Mouse (Mus musculus) midbrain, embryonic 11.5 days (tissue): ENCODE results near the gene Kmt5b. TPM values are rescaled to one million over a fixed set of nuclear protein-coding genes. Genes with fewer than 3 reads are reported as not detected.

Experiments used
- ATAC-seq: fragments of 200-750 bp; cut with Nextera tagmentation; 2 replicates; pipeline ENCODE4 v1.8.0; 2017; ENCODE audit warnings: moderate TSS enrichment, moderate library complexity; ENCODE audit not compliant: low FRiP score
- DNase-seq: peaks from one replicate; pipeline ENCODE4 v3.0.0; 2015; ENCODE audit warnings: low spot score; ENCODE audit errors: missing footprints
- H3K27ac ChIP-seq: fragments of 300-500 bp; sonication (generic); 2 replicates; pipeline ENCODE4 v1.5.1; 2014; ENCODE audit warnings: low read depth, low read length
- H3K27me3 ChIP-seq: fragments of 300-500 bp; sonication (generic); 2 replicates; pipeline ENCODE4 v1.6.1; 2014; ENCODE audit warnings: mild to moderate bottlenecking, low read length, moderate library complexity, mixed read lengths; ENCODE audit not compliant: control insufficient read depth, insufficient read depth
- H3K36me3 ChIP-seq: fragments of 300-500 bp; sonication (generic); 2 replicates; pipeline ENCODE4 v1.6.1; 2014; ENCODE audit warnings: mild to moderate bottlenecking, low read length, moderate library complexity, mixed read lengths; ENCODE audit not compliant: control insufficient read depth, insufficient read depth
- H3K4me1 ChIP-seq: fragments of 300-500 bp; sonication (generic); 2 replicates; pipeline ENCODE4 v1.6.1; 2014; ENCODE audit warnings: low read length; ENCODE audit not compliant: control insufficient read depth, insufficient read depth
- H3K4me2 ChIP-seq: fragments of 300-500 bp; sonication (generic); 2 replicates; pipeline ENCODE4 v1.6.1; 2014; ENCODE audit warnings: mild to moderate bottlenecking, moderate library complexity
- H3K4me3 ChIP-seq: fragments of 300-500 bp; sonication (generic); 2 replicates; pipeline ENCODE4 v1.5.1; 2014; ENCODE audit warnings: low read depth, low read length
- H3K9ac ChIP-seq: fragments of 300-500 bp; sonication (generic); 2 replicates; pipeline ENCODE4 v1.6.1; 2014; ENCODE audit warnings: low read length
- H3K9me3 ChIP-seq: fragments of 300-500 bp; sonication (generic); 2 replicates; pipeline ENCODE4 v1.6.1; 2016; ENCODE audit warnings: low read length; ENCODE audit not compliant: control insufficient read depth
- WGBS: fragments of 180-500 bp; shearing (Covaris S2); extraction: QIAGEN DNeasy Blood & Tissue Kit; methylation state at CpG from one replicate; pipeline ENCODE4 v1.1.7; 2014; 5-methylcytosine and 5-hydroxymethylcytosine counted together
- polyA plus RNA-seq: library from polyadenylated mRNA; unstranded; fragments of >200 nt; fragmentation: Nextera tagmentation; extraction: Ambion mirVana; gene quantifications from 2 replicates; pipeline ENCODE4 v1.2.1, GENCODE M21; 2014

The Kmt5b gene
- 40.3 and 45.1 TPM in 2 replicates for polyA plus RNA-seq

DNA sequence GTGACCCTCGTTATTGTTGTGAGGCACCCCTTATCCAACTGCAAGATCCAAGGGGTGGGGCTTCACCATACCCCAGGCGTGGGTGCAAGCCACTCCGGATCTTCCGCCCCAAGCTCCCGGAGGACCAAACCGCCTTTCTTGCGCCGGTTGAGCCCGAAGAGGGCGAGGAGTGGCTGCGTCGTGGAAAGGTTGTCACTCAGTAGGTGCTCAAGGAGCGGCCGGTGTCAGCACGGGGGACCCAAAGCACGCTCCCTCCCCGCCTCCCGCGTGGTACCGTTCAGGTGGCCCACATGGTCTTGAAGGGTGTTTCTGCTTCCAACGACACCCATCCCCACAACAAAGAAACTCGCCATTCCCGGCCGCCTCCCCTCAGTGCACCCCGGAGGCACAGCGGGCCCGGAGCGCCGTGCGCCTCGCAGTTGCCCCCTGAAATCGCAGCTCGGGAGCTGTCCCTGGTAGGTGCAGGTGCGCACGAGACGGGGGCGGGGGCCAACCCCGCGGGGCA is at the start of gene Kmt5b:
Gene Kmt5b (plus strand): TSS at position 146 of the 505 bp plus-strand sequence.
- DNase-seq, result no peak
- Histone ChIP-seq H3K36me3 (no peaks in the 10 kb centered on the region; the same call in 1 of the 2 replicates), H3K4me3 (peak within 1 kb of the TSS; percentile 99), H3K27ac (peak within 1 kb of the TSS; percentile 100), H3K9ac (peak within 1 kb of the TSS; percentile 100), H3K27me3 (no peaks in the 10 kb centered on the region), H3K9me3 (no peaks in the 10 kb centered on the region), H3K4me1 (peaks cover 13% of the 10 kb centered on the region), H3K4me2 (peak within 1 kb of the TSS; percentile 95)
- WGBS, result under 1% methylated on average over 39 of the region's 39 CpGs
- peak; percentile 69 for ATAC-seq

DNA sequence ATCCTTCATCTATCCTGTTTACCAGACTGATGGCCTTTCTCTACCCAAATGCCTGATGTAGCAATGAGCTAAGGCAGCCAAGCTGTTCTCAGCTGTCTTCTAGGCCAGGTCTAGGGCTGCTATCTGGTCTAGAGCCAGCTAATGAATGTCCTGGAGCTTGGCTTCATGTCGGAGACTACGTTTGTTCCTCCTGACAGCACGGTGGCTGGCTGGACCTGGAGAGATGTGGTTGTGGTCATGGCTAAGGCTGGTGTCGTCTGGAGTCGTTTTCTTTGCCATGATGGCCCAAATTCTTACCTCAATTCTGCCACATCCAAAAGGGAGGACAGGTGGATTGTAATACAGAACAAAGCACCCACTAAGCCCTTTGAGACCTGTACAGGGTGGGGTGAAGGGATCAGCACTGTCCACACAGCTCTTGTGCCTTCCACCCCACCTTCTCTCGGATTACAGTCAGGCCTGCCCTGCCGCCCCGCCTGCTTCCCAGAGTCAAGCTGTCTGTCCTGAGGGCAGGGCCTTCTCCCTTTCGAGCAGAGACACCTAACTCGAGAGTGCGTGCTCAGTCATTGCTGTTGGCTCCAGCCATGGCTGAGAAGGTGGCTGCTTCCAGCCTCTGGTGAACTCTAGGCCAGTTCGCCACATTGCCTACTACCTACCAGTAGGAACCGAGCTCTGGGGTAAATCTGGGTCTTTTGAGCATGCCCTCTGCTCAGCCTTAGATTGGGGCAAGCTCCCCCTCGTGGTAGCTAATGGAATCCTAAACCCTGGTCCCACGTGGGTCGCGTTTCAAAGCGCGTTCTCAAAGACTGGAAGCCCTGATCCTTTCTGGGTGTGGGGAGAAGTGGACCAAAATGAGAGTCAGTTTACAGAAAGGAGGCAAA is 48.5 kb upstream of the Kmt5b start:
- Histone ChIP-seq H3K4me1 (peaks cover 10% of the 10 kb centered on the region; the same call in 1 of the 2 replicates), H3K36me3 (peaks cover 20% of the 10 kb centered on the region)
- ATAC-seq, result peak; percentile 77

DNA sequence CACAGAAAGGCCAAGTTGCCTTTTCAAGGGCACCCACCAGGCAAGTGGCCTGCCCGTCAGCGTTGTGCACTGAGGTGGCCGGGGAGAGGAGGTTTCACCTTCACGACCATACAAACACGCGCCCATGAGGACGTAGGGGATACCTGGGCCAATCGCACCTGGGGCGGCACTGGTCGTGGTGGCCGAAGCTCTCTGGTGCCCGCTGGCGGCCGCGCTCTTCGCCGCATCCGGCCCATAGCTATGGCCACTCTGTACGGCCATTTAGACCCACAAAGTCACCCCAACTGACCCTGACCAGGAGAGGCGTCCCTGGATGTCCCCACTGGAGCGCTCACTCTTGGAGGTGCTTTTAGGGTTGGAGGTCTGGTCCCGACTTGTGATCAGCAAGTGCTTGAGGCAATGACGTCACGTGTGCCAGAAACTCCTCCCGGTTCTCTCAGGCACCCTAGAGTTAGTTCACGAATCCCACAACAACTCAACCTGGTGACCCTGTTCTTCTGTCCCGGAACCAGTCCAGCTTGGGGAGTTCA is 47.8 kb upstream of the Kmt5b start:
- H3K4me1 ChIP-seq, result peaks cover 10% of the 10 kb centered on the region; the same call in 1 of the 2 replicates
- no peaks in the 10 kb centered on the region for H3K9me3 ChIP-seq
- ATAC-seq (peak; percentile 72), DNase-seq (peak; percentile 94)
- H3K27ac ChIP-seq, result no peak overlapping the region
- H3K9ac ChIP-seq, result peak overlapping the region; percentile 31; the same call in 1 of the 2 replicates
- peak overlapping the region; percentile 32 for H3K4me3 ChIP-seq
- 4% methylated on average over 27 of the region's 27 CpGs for WGBS
- peaks cover 20% of the 10 kb centered on the region for H3K36me3 ChIP-seq
- H3K4me2 ChIP-seq, result peak overlapping the region; percentile 62
- no peaks in the 10 kb centered on the region for H3K27me3 ChIP-seq

More for the DNA sequence above, 48.5 kb upstream of the Kmt5b start:
- no peaks in the 10 kb centered on the region for H3K27me3 ChIP-seq
- peak overlapping the region; percentile 62 for H3K4me2 ChIP-seq
- H3K27ac ChIP-seq, result no peak overlapping the region
- peak overlapping the region; percentile 32 for H3K4me3 ChIP-seq
- peak; percentile 92 for DNase-seq
- no peaks in the 10 kb centered on the region for H3K9me3 ChIP-seq
- 39% methylated on average over 19 of the region's 19 CpGs for WGBS
- H3K9ac ChIP-seq, result peak overlapping the region; percentile 31; the same call in 1 of the 2 replicates

DNA sequence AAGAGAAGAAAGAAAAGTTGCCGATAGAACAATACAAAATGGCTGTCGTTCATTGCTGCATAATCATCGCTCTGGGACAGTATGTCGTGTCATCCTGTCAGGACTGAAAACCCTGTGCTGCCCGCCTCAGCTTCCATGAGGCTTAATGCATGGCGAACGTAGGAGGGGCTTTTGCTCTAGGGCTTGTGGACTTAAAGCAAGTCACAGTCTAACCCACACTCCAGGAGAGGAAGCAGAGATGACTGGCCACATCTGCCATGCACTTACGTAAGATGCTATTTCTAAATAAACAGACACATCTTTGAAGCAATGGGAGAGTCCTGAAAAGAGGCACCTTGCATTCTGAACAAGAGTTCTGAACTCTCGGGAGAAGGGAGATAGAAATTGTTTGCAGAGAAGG is 44.1 kb upstream of the Kmt5b start:
- no peaks in the 10 kb centered on the region for H3K27me3 ChIP-seq
- no peak overlapping the region for H3K27ac ChIP-seq
- peaks cover 10% of the 10 kb centered on the region; the same call in 1 of the 2 replicates for H3K4me1 ChIP-seq
- no peak overlapping the region for H3K9ac ChIP-seq
- WGBS, result 96% methylated on average over 9 of the region's 9 CpGs
- no peak overlapping the region for H3K4me3 ChIP-seq
- H3K36me3 ChIP-seq, result no peaks in the 10 kb centered on the region
- ATAC-seq, result no peak
- DNase-seq, result peak; percentile 28
- no peaks in the 10 kb centered on the region for H3K9me3 ChIP-seq
- no peak overlapping the region for H3K4me2 ChIP-seq

DNA sequence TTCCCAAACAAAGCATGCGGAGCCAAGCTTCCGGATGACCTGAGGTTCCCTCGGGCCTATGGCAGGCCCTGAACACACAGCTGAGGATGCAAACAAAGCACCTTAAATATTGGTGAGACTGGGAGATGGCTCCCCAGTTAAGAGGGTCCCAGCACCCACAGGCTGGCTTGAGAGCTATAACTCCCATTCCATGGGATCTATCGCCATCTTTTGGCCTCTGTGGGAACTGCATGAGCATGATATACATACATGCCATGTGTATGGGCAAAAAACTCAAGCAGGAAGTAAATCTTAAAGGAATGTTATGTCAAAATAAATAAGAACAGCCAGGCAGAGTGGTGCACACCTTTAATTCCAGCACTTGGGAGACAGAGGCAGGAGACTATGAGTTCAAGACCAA is 43.3 kb upstream of the Kmt5b start:
- peak; percentile 89 for DNase-seq
- no peak for ATAC-seq

DNA sequence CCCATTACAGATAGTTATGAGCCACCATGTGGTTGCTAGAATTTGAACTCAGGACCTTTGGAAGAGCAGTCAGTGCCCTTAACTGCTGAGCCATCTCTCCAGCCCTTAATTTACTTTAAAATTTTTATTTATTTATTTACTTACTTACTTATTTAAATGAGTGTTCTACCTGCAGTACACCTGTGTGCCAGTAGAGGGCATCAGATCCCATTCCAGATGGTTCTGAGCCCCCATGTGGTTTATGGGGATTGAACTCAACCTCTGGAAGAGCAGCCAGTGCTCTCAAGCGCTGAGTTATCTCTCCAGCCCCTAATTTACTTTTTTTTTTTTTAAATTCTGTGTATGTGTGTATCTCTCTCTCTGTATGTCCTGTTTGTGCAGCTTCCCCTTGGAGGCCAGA is 42.4 kb upstream of the Kmt5b start:
- H3K27me3 ChIP-seq, result no peaks in the 10 kb centered on the region
- DNase-seq (peak; percentile 94), ATAC-seq (no peak)
- H3K27ac ChIP-seq, result no peak overlapping the region
- 0 out of 2 replicates have a peak, but pooled peaks cover 1% of the 10 kb centered on the region for H3K4me1 ChIP-seq
- H3K9me3 ChIP-seq, result no peaks in the 10 kb centered on the region
- no peak overlapping the region for H3K4me3 ChIP-seq
- H3K36me3 ChIP-seq, result no peaks in the 10 kb centered on the region
- H3K4me2 ChIP-seq, result no peak overlapping the region
- 28% methylated on average over 1 of the region's 1 CpGs for WGBS
- no peak overlapping the region for H3K9ac ChIP-seq

More for the DNA sequence above, 43.3 kb upstream of the Kmt5b start:
- Histone ChIP-seq H3K4me2 (no peak overlapping the region), H3K9ac (no peak overlapping the region), H3K27ac (no peak overlapping the region), H3K36me3 (no peaks in the 10 kb centered on the region), H3K4me1 (peaks cover 9% of the 10 kb centered on the region; the same call in 1 of the 2 replicates), H3K4me3 (no peak overlapping the region), H3K9me3 (no peaks in the 10 kb centered on the region), H3K27me3 (no peaks in the 10 kb centered on the region)
- 79% methylated on average over 4 of the region's 4 CpGs for WGBS

DNA sequence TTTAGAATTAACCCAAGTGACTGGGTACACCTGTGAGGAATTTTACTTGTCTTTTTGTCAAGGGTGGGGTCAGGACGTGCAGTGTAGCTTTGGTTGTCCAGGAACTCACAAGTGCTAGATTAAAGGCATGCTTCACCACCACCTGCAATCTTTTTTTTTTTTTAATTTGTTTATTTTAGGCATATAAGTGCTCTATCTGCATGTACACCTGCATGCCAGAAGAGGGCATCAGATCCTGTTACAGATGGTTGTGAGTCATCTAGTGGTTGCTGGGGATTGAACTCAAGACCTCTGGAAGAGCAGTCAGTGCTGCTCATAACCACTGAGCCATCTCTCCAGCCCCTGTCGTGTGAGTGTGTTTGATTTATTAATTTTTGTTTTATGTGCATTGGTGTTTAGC is 38.3 kb upstream of the Kmt5b start:
- Histone ChIP-seq H3K27me3 (no peaks in the 10 kb centered on the region), H3K9ac (no peak overlapping the region), H3K4me2 (no peak overlapping the region), H3K9me3 (no peaks in the 10 kb centered on the region), H3K4me1 (no peaks in the 10 kb centered on the region), H3K4me3 (no peak overlapping the region), H3K36me3 (no peaks in the 10 kb centered on the region), H3K27ac (no peak overlapping the region)
- WGBS, result 75% methylated on average over 2 of the region's 2 CpGs
- ATAC-seq (no peak), DNase-seq (no peak)

DNA sequence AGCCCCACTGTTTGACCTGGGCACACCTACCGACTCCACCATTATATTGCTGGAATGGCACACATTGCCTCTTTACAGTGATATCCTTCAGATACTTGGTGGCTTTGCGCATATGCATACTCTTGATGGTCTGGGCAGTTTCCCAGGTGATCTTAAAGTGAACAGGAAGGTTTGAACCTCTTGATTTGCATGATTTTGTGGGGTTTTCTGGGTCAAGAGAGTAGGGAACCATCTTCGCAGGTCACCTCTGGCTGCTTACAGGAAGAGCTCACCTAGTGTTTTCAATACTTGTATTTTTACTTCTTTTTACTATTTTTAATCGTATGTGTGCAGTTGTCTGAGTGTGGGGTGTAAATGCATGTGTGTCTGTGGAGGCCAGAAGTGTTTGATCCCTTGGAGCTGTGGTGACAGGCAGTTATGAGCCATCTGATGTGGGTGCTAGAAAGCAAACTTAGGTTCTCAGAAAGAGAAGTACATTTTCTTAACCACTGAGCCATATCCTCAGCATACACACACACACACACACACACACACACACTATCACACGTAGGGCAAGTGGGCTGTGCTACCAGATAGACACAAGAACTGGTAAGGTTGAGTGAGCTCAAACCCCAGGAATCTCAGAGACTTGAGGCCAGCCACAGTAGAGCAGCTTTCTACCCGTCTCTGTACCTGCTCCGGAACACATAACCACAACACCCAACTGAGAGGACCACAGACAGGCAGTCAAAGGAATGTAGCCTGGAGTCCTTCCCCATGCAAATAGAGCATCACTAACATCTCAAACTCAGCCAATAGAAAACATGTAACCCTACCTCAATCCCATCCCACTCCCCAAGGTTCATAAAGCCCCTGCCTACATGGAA is 36.2 kb upstream of the Kmt5b start:
- no peak overlapping the region for H3K4me2 ChIP-seq
- H3K4me1 ChIP-seq, result no peaks in the 10 kb centered on the region
- no peak overlapping the region for H3K4me3 ChIP-seq
- DNase-seq (no peak), ATAC-seq (no peak)
- H3K27ac ChIP-seq, result no peak overlapping the region
- no peak overlapping the region for H3K9ac ChIP-seq
- H3K36me3 ChIP-seq, result no peaks in the 10 kb centered on the region
- WGBS, result 83% methylated on average over 7 of the region's 7 CpGs
- H3K9me3 ChIP-seq, result no peaks in the 10 kb centered on the region
- H3K27me3 ChIP-seq, result no peaks in the 10 kb centered on the region
